Mouse (Mus musculus): ENCODE data around the gene Olfr203.
"Not testable (repeated sequence)": the region's sequence is repeated elsewhere in the genome, so short reads cannot be mapped to it uniquely, and the experiment has no call there.

Olfr203 gene

GRCm38 (mm10) chr16:59298581-59298980 lies at the start of gene Olfr203:
Gene Olfr203, plus strand, starts transcription at chr16:59298881.
- no peak for DNase-seq (ENCODE audit: low spot score)

- no peak for DNase-seq (ENCODE audit: low spot score)
Observed at GRCm38 (mm10) chr16:59249684-59250083, 49.0 kb upstream of the Olfr203 start.

- not testable (repeated sequence) for DNase-seq (ENCODE audit: low spot score)
Observed at GRCm38 (mm10) chr16:59269097-59269496, 29.6 kb upstream of the Olfr203 start.

GRCm38 (mm10) chr16:59272532-59272931 lies 26.1 kb upstream of the Olfr203 start, which contains the start of gene Olfr201:
Gene Olfr201, minus strand, starts transcription at chr16:59272632.
- DNase-seq (ENCODE audit: low spot score) = not testable (repeated sequence)

GRCm38 (mm10) chr16:59280542-59280941 lies 18.1 kb upstream of the Olfr203 start:
- DNase-seq (ENCODE audit: low spot score) = no peak

- no peak for DNase-seq (ENCODE audit: low spot score)
Observed at GRCm38 (mm10) chr16:59283476-59283875, 15.2 kb upstream of the Olfr203 start.

- no peak for DNase-seq (ENCODE audit: low spot score)
Observed at GRCm38 (mm10) chr16:59286693-59287092, 12.0 kb upstream of the Olfr203 start, which contains the start of gene Olfr202. Gene Olfr202, minus strand, starts transcription at chr16:59286793.

- DNase-seq (ENCODE audit: low spot score) = not testable (repeated sequence)
Observed at GRCm38 (mm10) chr16:59287576-59287975, 11.1 kb upstream of the Olfr203 start.

GRCm38 (mm10) chr16:59318148-59318547 lies 19.5 kb downstream of the Olfr203 start, which contains the start of gene Olfr204:
Gene Olfr204, minus strand, starts transcription at chr16:59318248.
- no peak for DNase-seq (ENCODE audit: low spot score)

- DNase-seq (ENCODE audit: low spot score) = not testable (repeated sequence)
Observed at GRCm38 (mm10) chr16:59323262-59323661, 24.6 kb downstream of the Olfr203 start.

- no peak for DNase-seq (ENCODE audit: low spot score)
Observed at GRCm38 (mm10) chr16:59331038-59331437, 32.4 kb downstream of the Olfr203 start, which contains the start of gene Olfr205. Gene Olfr205, minus strand, starts transcription at chr16:59331138.

GRCm38 (mm10) chr16:59349146-59349545 lies 50.5 kb downstream of the Olfr203 start, which contains the start of gene Olfr206:
Gene Olfr206, minus strand, starts transcription at chr16:59349246.
- no peak for DNase-seq (ENCODE audit: low spot score)
